Mouse (Mus musculus): ENCODE data around the gene Spata1. TPM values are rescaled to one million over a fixed set of nuclear protein-coding genes. Genes with fewer than 3 reads are reported as not detected.

Gene Spata1
- total and polyA plus RNA-seq, 3 experiments = 1.6 to 20.4 (median 14.9) TPM

GRCm38 (mm10) chr3:146443380-146443779, 56.2 kb downstream of the Spata1 start:
- peaks cover 63% of the 10 kb centered on the region for H3K36me3 ChIP-seq (replicated peaks)
- no peak overlapping the region for H3K4me3 ChIP-seq (ENCODE audit: low read depth, low read length)
- DNase-seq (ENCODE audit: low spot score) (no peak), ATAC-seq (ENCODE audit: extremely low read depth, insufficient number of reproducible peaks, low FRiP score, poor library complexity, severe bottlenecking) (no peak)
- no peaks in the 10 kb centered on the region for H3K27me3 ChIP-seq (ENCODE audit: insufficient read depth, low read length)
- no peaks in the 10 kb centered on the region for H3K4me1 ChIP-seq (ENCODE audit: insufficient read depth, low read depth, low read length)
- TF ChIP-seq GATA1 (IDR thresholded peaks at IDR 0.05; ENCODE audit: borderline replicate concordance, low read length) = no peak
- no peak for TF ChIP-seq TAL1 (conservative IDR thresholded peaks at IDR 0.05; ENCODE audit: low read depth, low read length)
- no peak for TF ChIP-seq POLR2AphosphoS5 (IDR thresholded peaks at IDR 0.05; ENCODE audit: insufficient replicate concordance, low read depth, low read length)
- no peak for TF ChIP-seq GATA2 (IDR thresholded peaks at IDR 0.05; ENCODE audit: borderline replicate concordance, low read depth, low read length)
- no peak for TF ChIP-seq CTCF (IDR thresholded peaks at IDR 0.05; ENCODE audit: low read depth, low read length)
- H3K9me3 ChIP-seq (replicated peaks) = peaks cover 6% of the 10 kb centered on the region

DNA sequence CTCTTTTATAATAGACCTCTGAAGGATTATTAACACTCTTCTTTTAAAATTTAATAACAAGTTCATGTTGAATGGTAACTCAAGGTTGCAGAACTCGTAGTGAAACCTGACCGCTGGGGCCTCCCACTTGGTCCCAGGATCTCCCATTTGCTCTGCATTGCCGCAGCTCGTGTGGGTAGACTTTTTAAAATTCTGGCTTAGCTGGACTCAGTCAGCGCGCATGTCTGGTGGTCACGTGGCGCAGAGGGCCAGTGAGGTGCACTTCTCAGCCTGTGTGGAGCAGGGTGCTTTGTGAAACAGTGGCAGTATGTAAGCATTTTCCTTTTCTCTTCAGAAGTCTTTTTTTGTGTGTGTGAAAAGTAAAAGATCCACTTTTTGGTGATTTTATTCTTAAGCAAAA, 56.6 kb downstream of the Spata1 start:
- no peak for DNase-seq (ENCODE audit: low spot score)
- no peaks in the 10 kb centered on the region for H3K4me1 ChIP-seq (ENCODE audit: insufficient read depth, low read depth, low read length)
- peaks cover 6% of the 10 kb centered on the region for H3K9me3 ChIP-seq (replicated peaks)
- no peak for ATAC-seq (ENCODE audit: extremely low read depth, insufficient number of reproducible peaks, low FRiP score, poor library complexity, severe bottlenecking)
- no peak overlapping the region for H3K4me3 ChIP-seq (ENCODE audit: low read depth, low read length)
- no peak for TF ChIP-seq CTCF (IDR thresholded peaks at IDR 0.05; ENCODE audit: low read depth, low read length)
- no peak for TF ChIP-seq GATA2 (IDR thresholded peaks at IDR 0.05; ENCODE audit: borderline replicate concordance, low read depth, low read length)
- TF ChIP-seq POLR2AphosphoS5 (IDR thresholded peaks at IDR 0.05; ENCODE audit: insufficient replicate concordance, low read depth, low read length) = no peak
- no peak for TF ChIP-seq TAL1 (conservative IDR thresholded peaks at IDR 0.05; ENCODE audit: low read depth, low read length)
- TF ChIP-seq GATA1 (IDR thresholded peaks at IDR 0.05; ENCODE audit: borderline replicate concordance, low read length) = no peak
- H3K27me3 ChIP-seq (ENCODE audit: insufficient read depth, low read length) = no peaks in the 10 kb centered on the region
- peaks cover 67% of the 10 kb centered on the region for H3K36me3 ChIP-seq (replicated peaks)

GRCm38 (mm10) chr3:146442484-146442883, 57.1 kb downstream of the Spata1 start:
- no peak for TF ChIP-seq POLR2AphosphoS5 (IDR thresholded peaks at IDR 0.05; ENCODE audit: insufficient replicate concordance, low read depth, low read length)
- TF ChIP-seq GATA2 (IDR thresholded peaks at IDR 0.05; ENCODE audit: borderline replicate concordance, low read depth, low read length) = no peak
- no peak for TF ChIP-seq CTCF (IDR thresholded peaks at IDR 0.05; ENCODE audit: low read depth, low read length)
- no peak for TF ChIP-seq TAL1 (conservative IDR thresholded peaks at IDR 0.05; ENCODE audit: low read depth, low read length)
- no peak for TF ChIP-seq GATA1 (IDR thresholded peaks at IDR 0.05; ENCODE audit: borderline replicate concordance, low read length)
- peaks cover 6% of the 10 kb centered on the region for H3K9me3 ChIP-seq (replicated peaks)
- DNase-seq (ENCODE audit: low spot score) = no peak
- H3K36me3 ChIP-seq (replicated peaks) = peaks cover 72% of the 10 kb centered on the region
- H3K4me3 ChIP-seq (ENCODE audit: low read depth, low read length) = no peak overlapping the region
- H3K4me1 ChIP-seq (ENCODE audit: insufficient read depth, low read depth, low read length) = no peaks in the 10 kb centered on the region
- 0 out of 2 replicates have a peak, but pooled peaks have one; percentile 8 for ATAC-seq (ENCODE audit: extremely low read depth, insufficient number of reproducible peaks, low FRiP score, poor library complexity, severe bottlenecking)
- no peaks in the 10 kb centered on the region for H3K27me3 ChIP-seq (ENCODE audit: insufficient read depth, low read length)

GRCm38 (mm10) chr3:146440422-146440821, 59.1 kb downstream of the Spata1 start:
- ATAC-seq (ENCODE audit: extremely low read depth, insufficient number of reproducible peaks, low FRiP score, poor library complexity, severe bottlenecking) = no peak
- Histone ChIP-seq H3K9me3 (replicated peaks) (no peaks in the 10 kb centered on the region), H3K36me3 (replicated peaks) (peaks cover 85% of the 10 kb centered on the region), H3K27me3 (ENCODE audit: insufficient read depth, low read length) (no peaks in the 10 kb centered on the region), H3K4me3 (ENCODE audit: low read depth, low read length) (no peak overlapping the region), H3K4me1 (ENCODE audit: insufficient read depth, low read depth, low read length) (no peaks in the 10 kb centered on the region)
- DNase-seq (ENCODE audit: low spot score) = no peak
- TF ChIP-seq GATA2 (IDR thresholded peaks at IDR 0.05; ENCODE audit: borderline replicate concordance, low read depth, low read length) (no peak), POLR2AphosphoS5 (IDR thresholded peaks at IDR 0.05; ENCODE audit: insufficient replicate concordance, low read depth, low read length) (no peak), GATA1 (IDR thresholded peaks at IDR 0.05; ENCODE audit: borderline replicate concordance, low read length) (no peak), CTCF (IDR thresholded peaks at IDR 0.05; ENCODE audit: low read depth, low read length) (no peak), TAL1 (conservative IDR thresholded peaks at IDR 0.05; ENCODE audit: low read depth, low read length) (no peak)

- ATAC-seq (ENCODE audit: extremely low read depth, insufficient number of reproducible peaks, low FRiP score, poor library complexity, severe bottlenecking) (no peak), DNase-seq (ENCODE audit: low spot score) (no peak)
- Histone ChIP-seq H3K4me3 (ENCODE audit: low read depth, low read length) (no peak overlapping the region), H3K27me3 (ENCODE audit: insufficient read depth, low read length) (no peaks in the 10 kb centered on the region), H3K36me3 (replicated peaks) (peaks cover 85% of the 10 kb centered on the region), H3K9me3 (replicated peaks) (no peaks in the 10 kb centered on the region), H3K4me1 (ENCODE audit: insufficient read depth, low read depth, low read length) (no peaks in the 10 kb centered on the region)
- TF ChIP-seq TAL1 (conservative IDR thresholded peaks at IDR 0.05; ENCODE audit: low read depth, low read length) = no peak
- TF ChIP-seq GATA2 (IDR thresholded peaks at IDR 0.05; ENCODE audit: borderline replicate concordance, low read depth, low read length) = no peak
- TF ChIP-seq POLR2AphosphoS5 (IDR thresholded peaks at IDR 0.05; ENCODE audit: insufficient replicate concordance, low read depth, low read length) = no peak
- TF ChIP-seq CTCF (IDR thresholded peaks at IDR 0.05; ENCODE audit: low read depth, low read length) = no peak
- TF ChIP-seq GATA1 (IDR thresholded peaks at IDR 0.05; ENCODE audit: borderline replicate concordance, low read length) = no peak
Measured at GRCm38 (mm10) chr3:146440011-146440410, 59.5 kb downstream of the Spata1 start.

DNA sequence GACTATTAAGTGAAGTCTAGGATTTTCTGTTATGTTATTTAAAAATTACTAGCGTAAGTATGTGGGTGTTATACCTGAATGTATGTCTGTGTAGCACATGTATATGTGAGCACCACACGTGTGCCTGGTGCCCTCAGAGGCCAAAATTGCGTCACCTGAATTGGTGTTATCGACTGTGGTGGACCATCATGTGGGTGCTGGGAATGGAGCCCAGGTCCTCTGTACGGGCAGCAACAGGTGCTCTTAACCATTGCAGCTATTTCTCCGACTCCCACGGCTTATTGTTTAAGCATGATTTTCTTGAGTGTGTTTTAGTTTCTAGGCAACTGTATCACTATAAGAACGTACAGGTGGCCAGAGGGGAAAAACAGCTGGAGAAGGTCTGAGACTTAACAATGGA, 63.4 kb downstream of the Spata1 start:
- Histone ChIP-seq H3K36me3 (replicated peaks) (peaks cover 90% of the 10 kb centered on the region), H3K4me1 (ENCODE audit: insufficient read depth, low read depth, low read length) (peaks cover 16% of the 10 kb centered on the region; the same call in 1 of the 2 replicates), H3K27me3 (ENCODE audit: insufficient read depth, low read length) (no peaks in the 10 kb centered on the region), H3K9me3 (replicated peaks) (no peaks in the 10 kb centered on the region), H3K4me3 (ENCODE audit: low read depth, low read length) (no peak overlapping the region)
- TF ChIP-seq GATA2 (IDR thresholded peaks at IDR 0.05; ENCODE audit: borderline replicate concordance, low read depth, low read length) (no peak), GATA1 (IDR thresholded peaks at IDR 0.05; ENCODE audit: borderline replicate concordance, low read length) (no peak), POLR2AphosphoS5 (IDR thresholded peaks at IDR 0.05; ENCODE audit: insufficient replicate concordance, low read depth, low read length) (no peak), TAL1 (conservative IDR thresholded peaks at IDR 0.05; ENCODE audit: low read depth, low read length) (no peak), CTCF (IDR thresholded peaks at IDR 0.05; ENCODE audit: low read depth, low read length) (no peak)
- DNase-seq (ENCODE audit: low spot score) (no peak), ATAC-seq (ENCODE audit: extremely low read depth, insufficient number of reproducible peaks, low FRiP score, poor library complexity, severe bottlenecking) (no peak)

All from G1E (cell line).